Mouse (Mus musculus) mouse embryonic stem cell (cell line): ENCODE results near the gene Galk2.

Source experiments
- in situ Hi-C, 2 experiments: fragments of 300-500 bp; cut with MboI; formaldehyde crosslinking; loops; 1 replicate in 1 of 2; 3 replicates in 1 of 2; pipeline ENCODE4 v1.14.3; 2019 to 2020; ENCODE audit warnings: low sequenced_read_pairs in 2 of 2, low pct_unique_long_range_greater_than_20kb in 1 of 2, mixed read lengths in 1 of 2; ENCODE audit not compliant: unreplicated experiment in 1 of 2

Galk2 gene

GRCm38 (mm10) chr2:126033114-126033972 lies 174.4 kb downstream of the Galk2 start:
- in situ Hi-C loops, result loop anchor here in 1 of 2 experiments (25.0 kb wide), 1 partner anchor 371 kb away; the partner anchor contains the start of gene Eid1
